Mouse (Mus musculus) CH12.LX (cell line): Measurements from ENCODE around the gene Mpped1.

ENCODE experiments used
- CHD1 ChIP-seq: IDR thresholded peaks from 2 replicates; pipeline ENCODE4 v1.6.1; 2012; ENCODE audit warnings: low read depth, low read length, improper control_type of control experiment, inconsistent platforms
- CTCF ChIP-seq, 2 experiments: IDR thresholded peaks in 1 of 2; conservative IDR thresholded peaks in 1 of 2; 2 replicates each; pipeline ENCODE4 v1.5.1; 2011 to 2012; ENCODE audit warnings: low read depth in 2 of 2, low read length in 2 of 2, improper control_type of control experiment in 1 of 2, inconsistent platforms in 1 of 2, mild to moderate bottlenecking in 1 of 2, moderate library complexity in 1 of 2
- EP300 ChIP-seq: IDR thresholded peaks from 2 replicates; pipeline ENCODE4 v1.6.1; 2011; ENCODE audit warnings: low read length, improper control_type of control experiment
- GABPA ChIP-seq: IDR thresholded peaks from 2 replicates; pipeline ENCODE4 v1.6.1; 2012; ENCODE audit warnings: low read depth, low read length, improper control_type of control experiment, inconsistent platforms; ENCODE audit not compliant: insufficient replicate concordance
- HCFC1 ChIP-seq: IDR thresholded peaks from 2 replicates; pipeline ENCODE4 v1.6.1; 2012; ENCODE audit warnings: low read depth, mild to moderate bottlenecking, inconsistent platforms, low read length, improper control_type of control experiment
- MAX ChIP-seq: IDR thresholded peaks from 2 replicates; pipeline ENCODE4 v1.6.1; 2011; ENCODE audit warnings: low read length, improper control_type of control experiment
- MAZ ChIP-seq: IDR thresholded peaks from 2 replicates; pipeline ENCODE4 v1.6.1; 2012; ENCODE audit warnings: low read depth, mild to moderate bottlenecking, inconsistent platforms, low read length, improper control_type of control experiment, moderate library complexity
- POLR2A ChIP-seq: IDR thresholded peaks from 2 replicates; pipeline ENCODE4 v1.6.1; 2011; ENCODE audit warnings: low read depth, mild to moderate bottlenecking, improper control_type of control experiment, low read length
- TBP ChIP-seq: conservative IDR thresholded peaks from 2 replicates; pipeline ENCODE4 v1.6.1; 2011; ENCODE audit warnings: low read depth, low read length, improper control_type of control experiment
- USF1 ChIP-seq: IDR thresholded peaks from 2 replicates; pipeline ENCODE4 v1.6.1; 2014; ENCODE audit warnings: low read depth, mild to moderate bottlenecking, inconsistent platforms, low read length, improper control_type of control experiment
- ZMIZ1 ChIP-seq: IDR thresholded peaks from 2 replicates; pipeline ENCODE4 v1.6.1; 2012; ENCODE audit warnings: low read depth, mild to moderate bottlenecking, inconsistent platforms, low read length, improper control_type of control experiment
- ZNF384 ChIP-seq: IDR thresholded peaks from 2 replicates; pipeline ENCODE4 v1.6.1; 2012; ENCODE audit warnings: low read depth, low read length, improper control_type of control experiment, inconsistent platforms

DNA sequence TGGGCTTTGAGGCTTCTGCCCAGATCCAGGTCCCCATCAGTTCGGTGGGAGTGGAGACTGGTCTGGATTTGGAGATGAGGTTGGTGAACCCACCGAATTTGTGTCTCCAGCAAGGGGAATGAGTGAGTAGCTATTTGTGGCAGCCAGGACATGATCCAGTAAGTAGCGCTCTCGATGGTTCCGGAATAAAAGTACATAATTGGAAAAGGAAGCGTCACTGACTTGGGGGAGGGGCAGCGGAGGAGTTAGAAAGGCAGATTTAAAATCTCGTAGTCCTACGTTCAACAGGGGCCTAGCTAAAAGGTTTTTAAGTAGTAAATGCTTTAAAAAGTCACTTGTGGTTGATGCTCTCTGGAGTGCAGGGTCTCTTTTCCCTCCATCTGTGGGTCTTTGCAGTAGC is 5.5 kb downstream of the Mpped1 start:
- TF ChIP-seq ZMIZ1 (no peak), CTCF (conservative IDR thresholded peaks at IDR 0.05 in 1 of 2, IDR thresholded peaks at IDR 0.05 in 1 of 2; ENCODE audit: low read depth in 2 of 2, low read length in 2 of 2) (no peak), CHD1 (no peak), POLR2A (no peak), EP300 (no peak), HCFC1 (no peak), USF1 (no peak), MAZ (no peak), ZNF384 (no peak), MAX (no peak), TBP (no peak), GABPA (no peak)
